Mouse (Mus musculus) spleen, adult 18-20 months (tissue): ENCODE data around the gene Pdp2.

ENCODE experiments used
- DNase-seq, 2 experiments: peaks; one replicate each; pipeline ENCODE4 v3.0.0; 2022; ENCODE audit warnings: mixed read lengths in 2 of 2

The Pdp2 gene

DNA sequence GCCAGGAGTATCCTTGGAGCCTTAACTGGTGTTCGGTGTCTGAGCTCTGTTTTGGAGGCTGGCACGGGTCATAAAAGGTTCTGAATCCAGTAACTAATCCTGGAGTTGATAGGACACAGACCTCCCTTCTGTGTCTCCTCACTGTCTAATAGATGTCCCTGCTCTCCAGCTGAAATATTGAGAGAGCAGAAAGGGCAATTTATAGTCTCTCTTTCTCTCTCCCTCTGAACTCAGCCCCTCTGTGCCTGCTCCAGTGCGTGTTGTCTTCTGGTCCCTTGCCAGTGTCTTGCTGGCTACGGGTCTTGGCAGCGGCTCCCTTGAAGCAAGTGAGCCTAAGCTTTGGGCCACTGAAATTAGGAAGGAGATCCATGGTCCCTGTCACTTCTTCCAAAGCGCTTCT, 6.4 kb downstream of the Pdp2 start:
- no peak for DNase-seq

DNA sequence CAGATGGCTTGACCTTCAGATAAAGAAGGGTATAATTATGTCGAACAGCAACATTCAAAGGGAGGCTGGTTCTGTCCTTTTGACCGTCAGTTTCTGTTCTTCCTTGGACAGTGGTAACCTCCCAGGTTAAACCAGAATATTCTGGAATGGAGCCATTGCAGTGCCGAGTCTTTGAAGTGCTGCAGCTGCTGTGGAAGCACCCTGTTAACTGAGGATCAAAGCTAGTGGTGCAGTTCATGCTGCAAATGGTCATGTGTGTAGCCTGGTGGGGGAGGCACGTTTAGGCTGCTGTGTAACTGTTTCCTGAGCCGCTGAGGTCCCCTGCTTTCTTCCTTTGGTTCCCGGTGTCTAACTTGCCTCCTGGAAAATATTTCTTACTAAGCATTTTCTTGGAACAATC, 7.2 kb downstream of the Pdp2 start:
- no peak for DNase-seq

DNA sequence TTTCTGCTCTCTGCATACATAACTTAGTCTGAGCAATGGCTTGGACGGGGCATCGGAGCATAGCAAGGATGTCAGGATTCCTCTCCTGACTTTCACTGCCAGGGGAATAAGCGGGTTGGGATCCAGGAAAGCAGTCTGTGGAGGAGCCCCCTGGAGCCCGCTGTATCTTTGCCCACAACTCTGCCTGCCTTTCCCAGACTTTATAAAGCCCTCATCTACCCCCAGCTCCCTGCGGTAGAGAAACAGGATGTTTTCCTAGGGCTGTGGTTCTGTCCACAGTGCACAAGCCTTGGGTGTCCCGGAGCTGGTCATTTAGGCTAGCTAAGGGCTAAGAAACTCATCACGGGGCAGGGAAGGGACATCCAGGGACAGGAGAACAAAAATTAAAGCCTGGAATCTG, 10.1 kb downstream of the Pdp2 start:
- DNase-seq: no peak

DNA sequence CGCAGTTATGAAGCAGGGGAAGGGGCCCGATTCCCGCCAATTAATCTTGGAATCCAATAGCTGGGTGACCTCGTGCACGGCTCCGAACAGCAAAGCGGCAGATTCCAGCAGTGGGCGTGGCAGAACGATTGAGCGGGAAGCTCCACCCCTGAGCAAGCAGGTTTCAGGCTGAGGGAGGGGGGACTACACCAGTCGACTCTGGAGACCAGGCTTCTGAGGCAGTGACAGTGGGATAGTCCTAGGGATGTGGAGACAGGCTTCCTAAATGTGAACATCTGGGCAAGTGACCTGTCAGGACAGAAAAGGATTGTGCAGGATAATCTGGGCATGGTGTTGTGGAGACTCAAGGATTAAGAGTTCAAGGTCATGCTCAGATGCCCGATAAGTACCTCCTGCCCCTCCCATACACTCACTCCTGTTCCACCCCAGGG, 10.7 kb downstream of the Pdp2 start:
- DNase-seq: no peak

DNA sequence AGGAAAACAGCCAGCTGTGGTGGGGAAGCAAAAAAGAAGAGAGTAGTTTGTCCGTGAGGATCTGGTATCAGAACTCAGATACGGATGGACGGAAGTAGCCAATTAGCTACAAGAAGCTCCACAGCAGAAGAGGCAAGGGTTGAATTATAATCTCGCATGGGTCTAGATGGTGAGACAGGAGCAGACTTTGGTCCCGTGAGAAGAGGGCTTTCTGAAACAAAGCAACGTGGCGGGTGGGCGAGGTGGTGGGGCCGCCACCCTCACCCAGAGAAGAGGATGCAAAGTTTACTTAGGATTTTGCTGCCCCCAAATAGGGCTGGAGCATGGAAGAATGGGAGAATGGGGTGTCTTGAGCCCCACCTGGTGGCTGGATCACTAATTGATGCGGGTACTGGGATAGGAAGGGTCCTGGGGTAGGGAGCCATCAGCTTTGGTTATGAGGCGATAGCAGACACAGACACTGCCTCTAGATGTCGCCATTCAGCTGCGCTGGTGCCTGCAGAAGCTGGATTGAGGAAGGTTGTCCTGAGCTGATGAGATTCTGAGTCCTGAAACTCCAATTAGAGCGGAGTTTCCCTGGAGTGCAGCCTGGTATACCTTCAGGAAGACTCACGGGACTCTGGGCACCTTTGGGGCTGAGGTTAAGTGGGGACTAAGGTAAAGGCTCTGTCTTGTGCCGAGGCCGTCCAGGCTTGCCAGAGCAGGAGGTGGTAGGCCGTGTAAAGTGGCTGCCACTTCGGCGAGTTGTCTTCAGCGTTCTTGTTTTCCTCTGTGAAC, 11.4 kb downstream of the Pdp2 start:
- peak; percentile 64 to 74 for DNase-seq

DNA sequence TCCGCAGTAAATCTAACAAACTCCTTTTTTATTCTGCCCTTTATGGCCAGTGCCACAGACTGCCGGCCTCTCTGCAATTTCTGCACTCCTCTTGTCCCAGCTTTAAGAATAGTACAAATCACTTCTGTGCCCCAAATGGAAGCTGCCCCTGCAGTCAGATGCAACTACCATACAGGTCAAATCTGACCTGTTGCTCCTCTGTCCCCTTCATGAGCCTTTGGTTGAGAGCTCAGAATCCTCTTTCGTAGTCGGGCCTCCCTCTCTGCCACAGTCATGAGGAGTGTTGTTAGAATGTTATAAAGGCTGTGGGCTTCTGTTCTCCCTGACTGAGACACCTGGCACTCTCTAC, 12.0 kb downstream of the Pdp2 start:
- no peak for DNase-seq

DNA sequence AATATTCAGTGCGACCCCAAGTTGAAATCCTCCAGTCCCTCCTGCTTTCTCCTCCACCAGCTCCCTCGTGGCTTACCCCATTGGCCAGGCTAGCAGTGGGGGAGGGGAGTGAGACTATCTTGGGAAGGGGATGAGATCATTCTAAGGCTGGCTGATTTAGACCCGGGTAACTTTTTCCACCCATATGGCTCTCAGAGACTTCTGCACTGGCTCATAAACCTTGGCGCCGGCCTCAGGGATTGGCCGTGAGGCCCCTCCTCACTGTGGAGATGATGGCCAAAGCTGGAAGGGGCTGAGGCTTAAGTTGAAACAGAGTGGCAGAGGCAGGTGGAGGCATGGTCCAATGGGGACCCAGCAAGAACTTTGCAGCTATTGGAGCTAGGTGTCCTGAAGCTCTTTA, 15.1 kb downstream of the Pdp2 start:
- no peak for DNase-seq

DNA sequence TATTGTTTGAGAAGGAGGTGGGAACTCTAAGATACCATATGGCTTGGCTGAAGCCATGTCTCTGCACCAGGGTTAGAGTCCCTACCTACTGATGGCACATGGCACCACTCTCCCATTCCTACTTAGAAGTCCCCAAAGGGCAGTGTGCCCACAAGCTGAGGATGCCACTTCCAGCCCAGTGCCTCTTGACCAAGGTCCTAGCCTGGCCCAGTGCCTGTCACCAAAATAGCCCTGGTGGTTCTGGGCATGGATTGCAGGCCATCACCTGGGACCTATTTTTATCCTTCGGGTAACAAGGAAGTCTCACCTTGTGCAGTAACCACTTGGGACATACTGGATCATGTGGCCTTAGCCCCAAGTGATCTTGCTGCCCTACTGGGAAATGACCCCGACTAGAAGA, 16.7 kb downstream of the Pdp2 start:
- DNase-seq: no peak

DNA sequence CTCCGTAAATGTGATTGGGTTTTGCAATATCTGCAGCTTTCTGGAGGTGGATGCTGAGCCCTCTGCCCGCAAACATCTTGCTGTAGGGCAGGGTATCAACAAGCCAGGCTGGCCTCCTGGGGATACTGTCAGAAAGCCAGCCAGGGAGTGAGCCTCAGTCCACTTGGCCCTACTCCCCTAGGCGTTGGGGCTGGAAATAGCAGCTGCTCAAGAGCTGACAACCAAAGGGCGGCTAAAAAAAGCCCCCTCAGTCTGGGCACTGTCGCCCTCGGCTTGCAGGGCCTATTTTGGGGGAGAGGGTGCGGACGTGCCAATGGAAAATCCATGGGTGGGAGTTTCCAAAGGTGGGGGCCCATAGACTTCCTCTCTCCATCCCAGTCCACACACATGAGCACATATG, 18.0 kb downstream of the Pdp2 start:
- no peak for DNase-seq

DNA sequence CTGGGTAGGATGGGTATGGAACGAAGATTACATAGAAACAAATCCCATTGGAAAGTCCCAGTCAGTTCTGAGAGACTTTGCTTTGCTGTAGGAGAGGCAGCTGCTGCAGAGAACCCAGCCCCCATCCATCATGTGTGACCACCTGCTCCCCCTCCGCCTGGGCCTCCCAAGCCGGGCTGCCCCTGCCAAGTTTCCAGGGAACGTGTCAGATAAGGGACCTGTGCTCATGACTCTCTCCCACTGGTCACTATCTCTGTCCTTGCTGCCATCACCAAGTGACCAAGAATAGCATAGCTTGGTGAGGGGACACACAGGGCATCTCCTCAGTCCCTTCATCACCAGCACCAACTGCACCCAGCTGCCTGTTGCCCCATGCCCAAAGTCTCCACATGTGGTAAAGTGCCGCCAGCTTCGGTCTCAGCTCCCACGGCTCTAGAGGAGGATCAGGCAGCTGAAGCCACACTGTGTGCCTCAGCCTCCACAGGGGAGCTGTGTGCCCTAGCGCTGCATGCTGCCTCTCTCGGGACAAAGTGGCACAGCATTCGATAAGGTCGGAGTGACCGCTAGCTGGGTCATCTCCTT, 19.0 kb downstream of the Pdp2 start:
- DNase-seq: no peak

DNA sequence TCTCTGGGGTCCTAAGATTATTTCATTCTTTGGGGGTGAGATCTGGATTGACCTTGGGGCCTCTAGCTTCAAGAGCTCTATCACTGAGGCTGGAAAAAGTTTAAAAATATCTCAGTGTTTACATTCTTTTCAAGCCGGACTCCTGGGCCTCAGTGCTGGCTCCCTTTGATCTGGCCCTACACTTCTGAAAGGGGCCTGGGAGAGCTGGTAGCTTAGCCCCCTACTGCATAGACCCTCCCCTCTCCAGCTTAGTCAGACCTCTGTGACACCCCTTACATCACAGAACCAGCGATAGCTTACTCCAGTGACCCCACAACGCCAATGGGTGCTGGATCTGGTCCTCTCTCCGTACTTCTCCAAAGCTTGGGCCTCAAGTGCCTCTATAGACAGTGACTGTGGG, 20.4 kb downstream of the Pdp2 start:
- no peak for DNase-seq

DNA sequence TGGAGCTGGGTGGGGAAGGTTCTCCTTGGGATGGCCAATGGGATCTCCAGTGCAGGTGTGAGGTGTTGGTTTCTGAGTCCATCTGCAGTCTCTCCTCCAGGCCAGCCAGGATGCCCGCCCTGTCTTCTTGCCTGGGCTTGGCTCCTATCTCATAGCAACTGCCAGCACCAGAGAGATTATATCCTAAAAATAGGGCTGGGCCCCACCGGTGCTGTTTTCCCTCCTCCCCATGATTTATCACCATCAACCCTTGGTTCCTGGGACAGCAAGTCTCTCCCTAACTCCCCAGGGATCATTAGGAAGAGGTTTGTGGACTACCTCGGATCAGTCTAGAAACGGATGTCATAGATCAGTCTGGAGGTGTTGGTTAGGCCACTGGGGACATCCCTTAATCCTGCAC, 21.9 kb downstream of the Pdp2 start:
- no peak for DNase-seq

DNA sequence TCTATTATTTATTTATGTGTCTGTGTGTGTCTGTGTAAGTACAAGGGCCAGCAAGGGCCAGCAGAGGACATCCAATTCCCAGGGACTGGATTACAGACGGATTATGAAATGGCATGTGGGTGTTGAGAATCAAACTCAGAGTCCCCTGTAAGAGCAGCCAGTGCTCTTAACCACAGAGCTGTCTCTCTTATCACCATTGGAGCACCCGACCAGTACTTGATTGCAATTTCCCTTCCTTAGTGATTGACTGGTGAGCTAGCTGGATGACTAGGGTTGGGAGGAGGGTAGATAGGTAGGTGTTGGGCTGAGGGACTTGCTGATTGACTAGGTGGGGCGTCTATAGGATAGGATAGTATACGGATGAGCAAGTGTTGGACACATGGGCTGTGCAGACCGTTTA, 29.5 kb downstream of the Pdp2 start:
- no peak for DNase-seq

DNA sequence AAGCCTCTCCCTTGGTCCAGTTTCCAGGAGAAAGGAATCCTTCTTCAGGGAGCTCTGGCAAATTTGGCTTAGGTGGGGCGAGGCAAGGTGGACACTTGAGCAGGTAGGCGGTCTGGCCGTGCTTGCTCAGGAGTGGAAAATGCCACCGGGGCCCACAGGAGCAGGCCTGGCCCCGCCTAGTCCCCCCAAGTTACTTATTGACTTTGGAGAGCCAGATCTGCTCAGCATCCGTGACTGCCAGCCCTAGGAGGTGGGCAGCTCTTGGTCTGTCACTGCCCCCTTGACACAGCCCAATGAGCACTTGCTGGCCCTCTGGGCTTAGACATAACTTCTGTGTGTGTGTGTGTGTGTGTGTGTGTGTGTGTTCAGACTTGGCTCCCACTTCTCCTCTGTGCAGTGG, 32.9 kb downstream of the Pdp2 start, which contains the start of gene Cdh16:
Cdh16 (minus strand) TSS at position 236 of the 400 bp plus-strand sequence.
- no peak for DNase-seq

DNA sequence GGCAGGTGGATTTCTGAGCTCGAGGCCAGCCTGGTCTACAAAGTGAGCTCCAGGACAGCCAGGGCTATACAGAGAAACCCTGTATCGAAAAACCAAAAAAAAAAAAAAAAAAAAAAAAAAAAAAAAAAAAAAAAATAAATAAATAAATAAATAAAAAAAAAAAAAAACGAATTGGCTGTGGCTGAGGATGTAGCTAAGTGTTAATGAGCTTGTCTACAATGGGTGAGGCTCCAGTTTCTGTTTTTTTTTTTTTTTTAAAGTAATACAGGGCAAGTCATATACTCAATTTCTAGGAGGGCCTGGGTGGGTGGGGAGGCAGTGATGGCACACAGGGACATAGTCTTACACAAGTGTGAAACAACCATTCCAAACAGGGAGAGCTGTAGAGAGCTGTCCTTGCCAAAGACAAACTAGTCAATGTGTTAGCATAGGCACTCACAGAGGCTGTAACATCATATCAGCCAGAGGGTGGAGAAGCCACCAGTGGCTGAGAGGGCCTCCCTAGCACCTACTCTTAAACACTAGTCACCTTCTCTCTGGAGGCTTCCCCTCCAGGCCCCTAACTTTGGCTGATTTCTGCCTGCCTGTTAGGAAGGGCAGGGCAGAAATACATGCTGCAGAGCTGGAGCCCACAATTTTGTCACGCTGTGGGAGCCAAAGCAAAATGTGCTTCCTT, 36.0 kb downstream of the Pdp2 start:
- no peak for DNase-seq

DNA sequence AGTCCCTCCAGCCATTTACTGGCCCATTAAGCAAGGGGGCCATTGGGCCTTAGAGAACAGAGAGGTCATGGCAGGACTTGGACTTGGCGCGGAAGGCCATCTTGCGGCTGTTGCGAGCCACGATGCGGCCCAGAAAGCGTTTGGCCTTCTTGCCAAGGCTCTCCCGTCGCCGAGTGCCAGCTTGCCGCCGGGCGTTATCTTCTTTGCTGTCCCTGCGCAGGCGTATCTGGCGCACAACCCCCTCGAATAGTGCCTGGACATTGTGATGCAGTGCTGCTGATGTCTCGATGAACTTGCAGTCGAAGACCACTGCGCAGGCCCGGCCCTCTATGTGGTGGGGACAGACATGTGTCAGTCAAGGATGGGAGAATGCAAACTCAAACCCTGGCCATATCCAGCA, 37.2 kb downstream of the Pdp2 start:
- no peak for DNase-seq

DNA sequence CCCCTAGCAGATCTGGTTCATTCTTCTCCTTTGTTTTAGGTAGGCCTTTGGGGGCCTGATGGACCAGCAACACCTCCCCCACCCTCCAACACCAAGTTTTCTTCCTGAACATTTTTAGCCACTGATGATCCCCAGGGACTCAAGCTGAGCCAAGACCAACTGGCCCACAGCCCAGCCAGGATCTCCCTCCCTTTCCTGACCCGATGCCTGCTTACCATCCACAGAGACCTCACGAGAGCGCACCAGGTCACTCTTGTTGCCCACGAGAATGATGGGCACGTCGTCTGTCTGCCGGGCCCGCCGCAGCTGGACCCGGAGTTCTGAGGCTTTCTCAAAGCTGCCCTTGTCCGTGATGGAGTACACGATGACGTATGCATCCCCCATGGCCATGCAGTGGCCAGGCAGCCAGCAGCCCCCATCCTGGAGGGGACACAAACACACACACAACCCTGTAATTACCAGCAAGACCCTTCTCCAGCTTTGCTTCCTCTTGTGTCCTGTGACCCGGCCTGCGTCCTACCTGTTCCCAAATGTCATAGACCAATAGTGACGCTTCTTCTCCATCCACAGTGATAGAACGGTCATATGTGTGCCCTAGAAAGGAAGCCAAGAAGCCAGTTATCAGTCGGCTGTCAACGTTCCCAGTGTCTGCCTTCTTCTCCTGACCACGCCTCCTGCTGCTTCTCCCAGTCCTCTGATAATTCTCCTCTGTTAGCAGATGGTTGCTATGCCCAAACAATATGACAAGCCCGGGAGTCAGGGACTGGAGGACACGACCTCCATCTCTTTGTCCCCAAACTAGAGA, 38.3 kb downstream of the Pdp2 start:
- no peak for DNase-seq

DNA sequence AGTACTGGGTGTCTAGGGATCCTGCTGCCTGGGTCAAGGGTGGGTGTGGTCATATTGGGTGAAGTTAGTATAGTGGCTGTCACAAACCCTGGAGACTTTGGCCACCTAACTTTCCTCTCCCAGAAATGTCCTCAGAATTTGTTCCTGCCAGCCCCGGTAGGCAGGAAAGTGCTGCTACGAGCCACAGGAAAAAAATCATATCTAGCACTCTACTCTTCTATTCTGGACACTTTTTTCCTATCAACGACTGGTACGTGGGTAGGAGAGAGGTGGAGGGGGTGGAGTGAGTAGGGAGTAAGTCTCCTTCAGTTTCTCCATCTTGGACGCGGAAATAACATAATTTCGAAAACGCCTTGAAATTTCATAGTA, 38.8 kb downstream of the Pdp2 start:
- DNase-seq: no peak

DNA sequence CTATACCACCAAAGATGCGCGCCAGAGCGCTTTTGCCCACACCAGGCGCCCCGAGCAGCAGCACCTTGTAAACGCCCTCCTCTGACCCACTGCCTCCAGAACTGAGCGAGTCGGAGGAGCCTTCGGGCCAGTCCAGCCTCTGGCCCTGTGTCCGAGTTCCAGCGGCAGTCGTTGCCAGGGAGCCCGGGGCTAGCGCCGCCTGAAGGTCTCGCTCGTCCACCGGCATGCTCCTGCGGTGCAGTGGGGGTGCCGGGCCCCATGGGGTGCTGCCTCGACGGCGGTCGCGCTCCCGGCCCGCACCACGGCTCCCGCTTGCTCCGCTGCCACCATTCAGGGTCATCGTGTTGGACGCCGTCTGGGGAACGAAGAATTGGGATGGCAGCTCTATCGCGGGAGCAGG, 39.3 kb downstream of the Pdp2 start:
- DNase-seq: peak; percentile 21 to 48

DNA sequence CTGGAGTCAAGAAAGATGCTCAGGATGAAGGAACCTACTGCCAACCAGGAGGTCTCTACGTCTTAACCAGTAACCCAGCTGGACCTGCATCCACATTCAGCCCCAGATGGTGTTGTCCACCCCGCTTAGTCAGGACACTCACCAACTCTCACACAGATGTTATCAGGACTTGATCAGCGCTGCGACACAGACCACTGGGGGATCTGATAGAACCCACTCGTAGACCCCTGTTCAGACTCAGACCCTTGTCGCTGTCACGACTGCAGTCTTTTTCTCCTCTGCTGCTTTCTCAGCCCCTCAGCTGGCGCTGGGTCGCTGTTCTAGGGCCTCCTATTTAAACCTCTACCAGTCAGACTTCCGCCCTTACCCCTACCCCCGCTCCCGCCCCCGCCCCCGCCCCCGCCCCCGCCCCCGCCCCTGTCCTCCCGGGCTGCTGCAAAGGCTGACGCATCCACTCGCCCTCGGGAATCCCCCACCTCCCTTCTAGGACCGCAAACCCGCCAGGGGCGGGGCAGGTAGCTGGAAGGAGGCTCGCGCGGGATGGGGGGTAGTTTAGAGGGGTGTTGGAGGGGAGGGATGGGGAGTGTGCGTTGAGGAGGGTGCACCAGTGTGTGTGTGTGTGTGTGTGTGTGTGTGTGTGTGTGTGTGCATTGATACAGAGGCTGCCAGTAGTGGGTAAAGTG, 39.9 kb downstream of the Pdp2 start, which contains the start of gene Rrad:
Rrad (minus strand) TSS at position 347 of the 683 bp plus-strand sequence.
- DNase-seq: peak; percentile 75 to 81

DNA sequence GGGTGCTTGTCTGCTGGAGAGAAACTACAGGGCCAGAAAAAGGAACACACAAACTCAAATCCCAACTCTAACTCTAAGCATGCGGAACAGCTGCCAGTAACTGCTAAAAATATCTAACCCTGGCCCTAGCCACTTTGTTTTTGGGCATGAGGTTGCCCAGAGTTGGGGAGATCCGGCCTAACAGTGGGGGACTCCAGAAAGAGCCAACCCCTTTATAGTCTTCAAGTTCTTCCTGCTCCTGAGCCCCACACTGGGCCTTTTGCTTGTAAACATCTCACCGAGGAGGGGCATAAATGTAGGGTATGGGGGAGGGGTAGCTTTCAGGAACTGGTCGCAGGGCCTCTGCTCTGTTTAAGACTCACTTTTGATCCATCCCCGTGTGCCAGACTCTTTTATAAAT, 40.7 kb downstream of the Pdp2 start:
- peak in 1 of 2 experiments; percentile 21 for DNase-seq

DNA sequence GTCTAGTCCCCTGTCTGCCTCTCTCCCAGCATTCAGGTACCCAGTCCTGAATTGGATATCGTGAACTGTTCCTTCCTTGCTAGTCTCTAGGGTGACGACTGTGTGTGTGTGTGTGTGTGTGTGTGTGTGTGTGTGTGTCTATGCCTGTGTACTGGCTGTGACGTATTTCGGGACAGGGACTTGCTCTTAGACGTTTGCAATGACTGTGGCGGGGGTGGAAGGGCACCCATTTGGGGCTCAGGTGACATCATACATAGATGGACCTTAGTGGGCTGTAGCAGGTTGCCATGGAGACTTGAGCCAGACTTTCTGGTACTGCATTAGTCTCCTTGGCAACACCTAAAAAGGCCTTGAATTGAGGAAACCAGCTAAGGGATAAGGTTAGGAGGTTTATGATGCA, 41.2 kb downstream of the Pdp2 start:
- no peak for DNase-seq
